Mouse (Mus musculus) A20 (cell line): ENCODE data around the gene Prdm16.

Experiments
- DNase-seq: peaks from one replicate; pipeline ENCODE4 v3.0.0-alpha.2; 2011; ENCODE audit warnings: low read depth, low spot score

The Prdm16 gene

GRCm38 (mm10) chr4:154636721-154637311 is at the start of gene Prdm16:
Prdm16 (minus strand) TSS chr4:154636873.
- no peak for DNase-seq

DNA sequence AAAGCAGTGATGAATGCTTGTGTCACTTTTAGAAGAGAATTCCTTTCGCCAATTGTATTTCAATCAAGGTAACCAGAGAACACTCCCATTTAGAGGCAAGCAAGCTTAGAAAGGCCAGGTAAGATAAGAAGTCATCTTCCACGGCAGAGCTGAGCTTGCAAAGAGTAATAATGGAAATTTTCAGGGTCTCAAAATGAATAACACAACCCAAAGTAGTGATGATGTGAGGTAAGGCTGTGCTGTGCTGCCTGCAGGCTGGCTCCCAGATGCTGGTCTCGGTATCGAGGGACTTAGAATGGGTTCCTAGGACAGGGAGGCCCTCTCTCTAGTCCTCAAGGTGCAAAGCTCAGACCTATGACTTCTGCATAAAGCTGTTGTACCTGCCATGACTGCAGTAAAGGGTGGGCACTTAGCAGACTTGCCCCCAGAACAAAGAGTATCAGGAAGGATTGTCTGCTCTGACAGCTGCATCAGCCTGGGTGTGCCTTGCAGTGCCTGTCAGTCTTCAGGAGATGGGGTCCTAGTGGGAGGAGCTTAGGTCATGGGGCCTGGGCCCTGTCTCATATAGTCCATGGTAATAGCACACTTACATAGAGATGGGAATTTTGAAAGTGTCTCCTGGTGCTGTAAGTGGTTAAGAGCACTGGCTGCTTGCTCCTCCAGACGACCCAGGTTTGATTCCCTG is 46.5 kb upstream of the Prdm16 start:
- no peak for DNase-seq

- DNase-seq: no peak
Measured at GRCm38 (mm10) chr4:154682311-154682710, 45.6 kb upstream of the Prdm16 start.

DNA sequence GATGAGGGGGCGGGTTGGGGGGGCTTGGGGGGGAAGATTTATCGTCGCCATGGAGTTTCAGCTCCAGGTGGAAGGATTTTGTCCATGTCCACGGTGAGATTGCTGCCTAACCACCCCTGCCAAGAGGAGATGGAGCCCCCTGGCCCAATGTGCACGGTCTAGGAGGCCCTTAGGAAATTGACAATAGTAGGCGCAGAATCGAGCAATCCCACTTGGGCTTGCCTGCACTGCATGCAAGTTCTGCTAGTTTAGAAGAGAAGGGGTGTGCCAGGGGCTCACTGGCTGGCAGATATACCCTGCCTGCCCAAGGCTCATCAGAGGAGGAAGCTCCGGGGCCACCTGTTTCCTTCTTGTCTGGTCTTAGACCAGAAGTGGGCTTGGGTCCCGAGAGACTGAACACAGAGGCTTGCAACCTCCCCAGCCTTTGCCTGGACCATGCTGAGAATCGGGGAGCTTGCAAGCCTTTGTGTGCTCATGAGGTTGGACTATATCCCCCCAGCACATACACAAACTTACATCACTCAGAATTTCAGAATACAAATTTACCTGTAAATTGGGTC is 38.8 kb upstream of the Prdm16 start:
- no peak for DNase-seq

DNA sequence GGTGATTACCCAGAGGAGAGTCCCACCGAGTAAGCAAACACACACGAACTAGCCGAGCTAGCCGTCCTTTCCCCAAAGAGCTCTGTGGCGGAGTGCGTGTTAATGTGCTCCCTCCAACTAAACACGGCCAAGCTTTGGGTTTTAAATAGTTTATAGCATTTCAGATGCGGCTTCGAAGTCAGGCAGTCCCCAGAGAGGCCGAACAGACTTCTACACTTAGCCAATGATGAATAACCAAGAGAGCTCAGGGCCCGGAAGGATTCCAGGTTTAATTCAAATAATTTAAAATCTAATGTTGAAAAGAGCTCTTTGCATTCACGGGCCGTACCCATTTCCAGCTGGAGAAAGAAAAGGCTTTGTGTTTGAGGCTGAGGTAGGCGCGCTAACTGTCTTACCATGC is 38.3 kb upstream of the Prdm16 start:
- no peak for DNase-seq

DNA sequence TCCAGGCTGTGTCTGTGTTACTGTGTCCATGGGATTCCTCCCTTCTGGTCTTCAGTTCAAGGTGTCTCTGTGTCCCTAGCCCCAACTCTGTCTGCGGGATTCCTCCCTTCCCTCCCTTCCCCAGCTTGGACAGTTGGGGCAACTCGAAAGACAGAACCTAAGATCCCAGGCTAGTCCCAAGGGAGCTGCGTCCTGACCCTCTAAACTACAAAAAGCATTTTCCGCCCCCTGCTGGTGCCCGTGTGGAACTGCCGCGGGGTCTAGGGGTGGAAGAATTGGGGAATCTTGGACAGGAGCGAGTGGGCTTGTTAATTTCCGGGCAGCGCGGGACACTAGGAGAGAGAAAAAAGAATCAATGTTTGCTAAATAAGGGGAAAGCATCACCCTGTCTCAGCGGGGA is 37.9 kb upstream of the Prdm16 start:
- no peak for DNase-seq

- no peak for DNase-seq
Measured at GRCm38 (mm10) chr4:154673986-154674385, 37.3 kb upstream of the Prdm16 start.

DNA sequence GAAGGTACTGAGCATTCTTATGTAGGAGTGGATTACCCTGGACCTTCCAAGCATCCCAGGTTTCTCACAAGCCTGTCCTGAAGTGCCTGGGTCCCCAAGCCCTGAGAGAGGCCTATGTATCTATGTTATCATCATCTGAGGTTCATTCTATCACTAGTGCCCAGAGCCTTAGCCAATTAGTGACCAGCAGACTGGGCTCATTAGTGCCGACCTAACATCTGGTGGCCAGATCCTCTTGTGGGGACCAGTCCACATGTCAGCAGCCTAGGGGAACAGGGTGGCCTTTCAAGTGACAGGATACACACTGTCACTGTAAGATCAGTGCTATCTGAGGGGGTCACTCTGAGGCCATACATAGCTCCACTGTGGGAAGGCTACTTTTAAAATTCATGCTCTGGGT is 35.4 kb upstream of the Prdm16 start:
- no peak for DNase-seq

- no peak for DNase-seq
Measured at GRCm38 (mm10) chr4:154671232-154671912, 34.7 kb upstream of the Prdm16 start.

GRCm38 (mm10) chr4:154667767-154668166 is 31.1 kb upstream of the Prdm16 start, which contains the start of gene Actrt2:
Actrt2 (minus strand) TSS chr4:154667867.
- no peak for DNase-seq

GRCm38 (mm10) chr4:154662681-154663215 is 26.1 kb upstream of the Prdm16 start:
- no peak for DNase-seq

- no peak for DNase-seq
Measured at GRCm38 (mm10) chr4:154661256-154661655, 24.6 kb upstream of the Prdm16 start.

GRCm38 (mm10) chr4:154660025-154660424 is 23.4 kb upstream of the Prdm16 start:
- no peak for DNase-seq

DNA sequence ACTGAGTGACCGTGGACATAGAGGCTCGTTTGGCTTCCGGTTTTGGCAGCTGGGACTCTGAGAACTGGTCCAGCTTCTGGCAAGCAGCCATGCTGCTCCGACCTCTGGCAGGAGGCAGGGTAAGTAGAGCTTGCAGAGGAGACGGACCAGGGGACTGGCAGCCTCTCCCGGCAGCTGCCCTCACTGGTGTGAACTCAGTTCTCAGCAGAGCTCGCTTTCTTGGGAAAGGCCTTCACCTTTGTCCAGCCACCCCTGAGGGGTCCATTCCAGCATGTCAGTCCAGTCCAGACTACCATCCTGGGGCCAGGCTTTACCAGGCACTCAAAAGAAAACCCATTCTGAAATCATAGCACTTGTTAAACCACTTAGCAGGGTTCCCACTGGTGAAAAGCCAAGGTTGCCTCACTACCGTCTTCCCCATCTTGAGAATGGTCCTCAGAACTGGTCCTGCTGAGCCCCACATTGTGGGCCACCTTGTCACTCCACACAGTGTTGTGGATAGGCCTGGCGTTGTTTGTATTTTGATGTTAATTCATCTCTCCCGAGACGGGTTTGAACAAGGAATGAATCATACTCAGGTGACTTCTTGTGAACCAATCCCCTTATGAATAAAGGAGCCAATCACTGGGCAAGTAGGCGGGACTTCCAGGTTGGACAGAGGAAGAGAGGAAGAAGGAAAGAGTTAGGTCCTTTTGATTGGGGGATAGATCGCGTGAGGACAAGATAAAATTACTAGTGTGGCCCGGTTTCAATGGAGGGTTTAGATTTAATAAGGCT is 18.6 kb upstream of the Prdm16 start:
- DNase-seq: no peak

- DNase-seq: no peak
Measured at GRCm38 (mm10) chr4:154652494-154652893, 15.8 kb upstream of the Prdm16 start.

GRCm38 (mm10) chr4:154649083-154649747 is 12.5 kb upstream of the Prdm16 start:
- no peak for DNase-seq

DNA sequence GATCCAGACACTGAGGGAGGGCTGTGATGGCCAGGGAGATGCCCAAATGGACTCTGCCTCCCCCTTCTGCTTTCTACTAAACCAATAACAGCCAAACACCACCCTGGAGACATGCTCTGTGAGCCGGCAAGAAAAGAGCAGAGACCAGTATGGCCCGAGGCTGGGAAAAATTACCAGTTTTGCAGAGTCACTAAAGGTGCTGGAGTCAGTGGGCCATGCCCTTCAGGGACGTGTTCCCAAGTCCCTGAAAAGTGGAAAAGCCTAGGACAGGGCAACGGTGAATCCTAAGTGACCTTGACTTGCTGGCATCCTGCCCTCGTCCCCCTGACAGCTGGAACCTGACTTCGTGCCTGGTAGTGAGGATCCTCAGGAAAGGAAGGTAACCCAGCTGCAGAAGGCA is 5.8 kb upstream of the Prdm16 start:
- DNase-seq: no peak

GRCm38 (mm10) chr4:154641296-154642110 is 4.8 kb upstream of the Prdm16 start:
- DNase-seq: no peak

DNA sequence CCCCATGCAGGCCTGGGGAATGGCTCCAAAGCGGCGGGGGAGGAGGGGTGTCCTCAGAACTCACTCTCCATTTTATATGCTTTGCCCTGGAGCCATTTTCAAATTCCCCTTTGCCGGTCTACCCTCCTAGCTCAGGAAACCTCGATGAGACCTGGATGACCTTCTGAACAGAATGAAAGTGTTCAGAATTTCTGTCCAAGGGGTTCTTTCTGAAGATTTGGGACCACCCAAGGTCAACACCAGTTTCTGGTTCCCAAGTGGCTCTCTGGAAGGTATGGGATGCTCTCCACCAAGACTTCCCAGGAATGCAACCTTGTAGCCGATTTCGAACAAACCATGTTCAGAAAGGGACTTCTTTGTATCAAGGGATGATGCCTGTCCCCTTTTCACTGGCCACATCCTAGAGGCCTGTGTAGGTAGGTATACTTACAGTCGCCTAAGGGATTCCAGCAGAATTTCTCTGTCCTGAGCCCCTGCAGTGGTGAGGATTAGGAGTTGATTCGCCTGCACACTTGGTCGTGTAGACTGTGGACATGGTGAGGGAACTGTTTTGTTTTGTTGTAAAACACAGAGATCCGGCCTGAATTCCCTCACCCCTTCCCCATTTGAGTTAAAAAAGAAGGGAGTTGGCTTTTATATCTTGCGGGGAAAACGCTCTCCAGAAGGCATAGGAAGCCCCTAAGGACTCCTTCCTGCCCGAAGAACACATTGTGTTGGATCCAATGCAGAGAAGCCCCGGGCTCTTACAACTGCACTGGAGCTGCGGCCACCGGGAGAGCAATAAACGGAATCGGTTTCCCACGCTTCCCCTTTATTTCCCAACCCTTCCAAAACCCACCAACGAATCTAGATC is 4.0 kb upstream of the Prdm16 start:
- DNase-seq: no peak
